In the genomic region with DNA sequence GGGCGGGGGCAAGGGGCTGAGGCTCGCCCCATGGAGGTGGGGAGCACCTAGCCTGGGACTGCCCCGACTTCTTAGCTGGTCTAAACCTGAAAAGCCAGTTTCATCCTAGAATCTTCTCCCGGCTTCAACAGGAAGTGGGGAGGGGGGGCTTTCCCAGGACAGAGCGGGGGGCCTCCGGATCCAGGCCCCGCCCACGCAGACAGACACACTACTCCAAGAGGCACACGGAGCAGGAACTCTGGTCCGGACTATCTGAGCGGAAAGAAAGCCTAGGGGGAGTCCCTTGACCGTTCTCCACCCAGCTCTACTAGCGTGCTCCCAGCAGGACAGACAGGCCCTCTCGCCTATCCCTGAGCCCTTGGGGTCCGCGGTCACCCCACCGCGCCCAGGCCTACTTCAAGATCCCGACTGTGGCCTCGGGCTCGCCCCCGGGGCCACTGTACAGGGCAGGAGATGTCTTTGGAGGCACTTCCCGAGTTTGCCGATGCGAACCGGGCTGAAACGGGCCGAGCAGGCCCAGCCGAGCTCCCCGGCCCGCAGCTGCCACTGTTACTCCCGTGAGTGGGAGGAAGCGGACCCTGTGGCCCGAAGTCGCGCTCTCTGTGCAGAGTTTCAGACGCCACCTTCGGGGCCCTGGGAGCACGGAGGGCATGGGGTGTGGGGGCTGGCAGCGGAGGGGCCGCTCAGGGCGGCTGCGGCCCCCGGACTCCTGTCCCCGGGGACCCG, we compare ENCODE assay signal across 8 mouse cellular contexts. TPM values are rescaled to one million over a fixed set of nuclear protein-coding genes. Genes with fewer than 3 reads are reported as not detected.
DNase-seq lines count a peak whose midpoint lies in the region; ATAC-seq and TF ChIP-seq lines count a peak whose summit lies in the region.

No protein-coding gene starts in this region.

- intact Hi-C loops in gastrocnemius, postnatal 14 days (cut with DNase I; ENCODE audit: low total_unique reads): no loop called here

- peak; percentile 52 to 55 for DNase-seq in right cerebral cortex, postnatal 10 days (ENCODE audit: low spot score in 2 of 2)
- no peak for DNase-seq in right cerebral cortex, postnatal 36 days (ENCODE audit: low spot score in 2 of 2)
- DNase-seq in gastrocnemius, postnatal 14 days: peak; percentile 75
- DNase-seq in induced T-regulatory cell, adult 2 months (ENCODE audit: low read depth): peak; percentile 56
- peak; percentile 90 for DNase-seq in lung, embryonic 14.5 days
- DNase-seq in retina, postnatal 1 day: peak; percentile 73
- DNase-seq in left cerebral cortex, adult 9 months (ENCODE audit: low spot score in 2 of 2): no peak

- 0% methylated on average over 46 of the region's 46 CpGs for WGBS in lung, embryonic 14.5 days

- peak; percentile 67 for ATAC-seq in lung, embryonic 14.5 days (ENCODE audit: insufficient read depth)

- TF ChIP-seq CTCF in lung, embryonic 14.5 days (IDR thresholded peaks at IDR 0.05; ENCODE audit: low read depth): no peak

- no peaks in the 10 kb centered on the region for H3K27me3 ChIP-seq in lung, embryonic 14.5 days (ENCODE audit: insufficient read depth, low read length)

- H3K4me3 ChIP-seq in brown adipose tissue, adult 24 weeks (ENCODE audit: insufficient read depth, low read depth, low read length): peak overlapping the region; percentile 76
- peak overlapping the region; percentile 94 for H3K4me3 ChIP-seq in lung, embryonic 14.5 days (ENCODE audit: low read depth, low read length)

- 0 out of 2 replicates have a peak, but pooled peaks cover 18% of the 10 kb centered on the region for H3K36me3 ChIP-seq in lung, embryonic 14.5 days (ENCODE audit: insufficient read depth)

- no peaks in the 10 kb centered on the region for H3K9me3 ChIP-seq in lung, embryonic 14.5 days (ENCODE audit: low read depth, low read length)

- peak overlapping the region; percentile 81 for H3K4me2 ChIP-seq in lung, embryonic 14.5 days

- H3K9ac ChIP-seq in lung, embryonic 14.5 days: peak overlapping the region; percentile 96

- H3K4me1 ChIP-seq in brown adipose tissue, adult 24 weeks (ENCODE audit: control insufficient read depth, insufficient read depth, insufficient read length, low read length): peaks cover 29% of the 10 kb centered on the region
- H3K4me1 ChIP-seq in lung, embryonic 14.5 days (ENCODE audit: insufficient read depth): peaks cover 29% of the 10 kb centered on the region

- H3K27ac ChIP-seq in brown adipose tissue, adult 24 weeks (replicated peaks; ENCODE audit: low read depth, low read length): peak overlapping the region; percentile 67
- H3K27ac ChIP-seq in lung, embryonic 14.5 days (ENCODE audit: low read depth): peak overlapping the region; percentile 98

RNA-seq across cellular contexts. Expression of a gene that starts 0.7 kb away (rescaled TPM):
- 8.9 and 11.6 TPM in 2 replicates for polyA plus RNA-seq in brown adipose tissue, adult 24 weeks (2012; ENCODE audit: insufficient read depth, insufficient read length, missing spikeins)
- 10 to 100 TPM; 18.4 to 24.4 TPM for total RNA-seq in gastrocnemius, postnatal 14 days (2021)
- 52.8 and 63.9 TPM in 2 replicates for polyA plus RNA-seq in lung, embryonic 14.5 days (2014; fragmentation: Nextera tagmentation; extraction: Ambion mirVana)

RNA-seq across cellular contexts. Expression of a gene that starts 4.9 kb away (rescaled TPM):
- 7.6 and 9.3 TPM in 2 replicates for polyA plus RNA-seq in brown adipose tissue, adult 24 weeks (2012; ENCODE audit: insufficient read depth, insufficient read length, missing spikeins)
- 1 to 10 TPM; 7.9 to 9.6 TPM for total RNA-seq in gastrocnemius, postnatal 14 days (2021)
- polyA plus RNA-seq in lung, embryonic 14.5 days (2014; fragmentation: Nextera tagmentation; extraction: Ambion mirVana): 39.6 and 42.2 TPM in 2 replicates

RNA-seq across cellular contexts. Expression of a gene that starts 16.2 kb away (rescaled TPM):
- polyA plus RNA-seq in brown adipose tissue, adult 24 weeks (2012; ENCODE audit: insufficient read depth, insufficient read length, missing spikeins): 14.6 and 22.6 TPM in 2 replicates
- 1 to 10 TPM; 8.6 to 8.9 TPM for total RNA-seq in gastrocnemius, postnatal 14 days (2021)
- 62.8 and 71.4 TPM in 2 replicates for polyA plus RNA-seq in lung, embryonic 14.5 days (2014; fragmentation: Nextera tagmentation; extraction: Ambion mirVana)

RNA-seq across cellular contexts. Expression of a gene that starts 21.3 kb away (rescaled TPM):
- polyA plus RNA-seq in brown adipose tissue, adult 24 weeks (2012; ENCODE audit: insufficient read depth, insufficient read length, missing spikeins): not detected in 2 replicates
- total RNA-seq in gastrocnemius, postnatal 14 days (2021): under 1 TPM in 1 of 2 experiments, not detected in 1; 0.31 TPM
- 0.04 TPM in 1 of 2 replicates, not detected in the other for polyA plus RNA-seq in lung, embryonic 14.5 days (2014; fragmentation: Nextera tagmentation; extraction: Ambion mirVana)

RNA-seq across cellular contexts. Expression of a gene that starts 46.1 kb away (rescaled TPM):
- polyA plus RNA-seq in brown adipose tissue, adult 24 weeks (2012; ENCODE audit: insufficient read depth, insufficient read length, missing spikeins): 18.2 and 19.3 TPM in 2 replicates
- 10 to 100 TPM; 17.8 to 19.2 TPM for total RNA-seq in gastrocnemius, postnatal 14 days (2021)
- polyA plus RNA-seq in lung, embryonic 14.5 days (2014; fragmentation: Nextera tagmentation; extraction: Ambion mirVana): 44.0 and 46.3 TPM in 2 replicates

Comparison
In these comparisons a context has a peak if more than half of its experiments do, and no peak if none do; other contexts are left out.
1. DNase-seq: peak in right cerebral cortex, postnatal 10 days (2 of 2), gastrocnemius, postnatal 14 days (single experiment), induced T-regulatory cell, adult 2 months (single experiment), lung, embryonic 14.5 days (single experiment) and retina, postnatal 1 day (single experiment); none in right cerebral cortex, postnatal 36 days (0 of 2) and left cerebral cortex, adult 9 months (0 of 2).